Mouse (Mus musculus) activated CD4-positive, CD25-positive, alpha-beta regulatory T cell (primary cell): ENCODE measurements around the gene Ppp1r3g. TPM values are rescaled to one million over a fixed set of nuclear protein-coding genes. Genes with fewer than 3 reads are reported as not detected.

Experiments
- polyA plus RNA-seq, 2 experiments: library from polyadenylated mRNA; unstranded; fragments of 100-300 nt; shearing (Covaris generic); gene quantifications; one replicate each; pipeline ENCODE4 v1.2.1; 2017

Ppp1r3g gene
- polyA plus RNA-seq = not detected

GRCm38 (mm10) chr13:35958539-35958938 lies at the start of gene Ppp1r3g:
Gene Ppp1r3g (plus strand): TSS chr13:35958839.

Other genes with a start within 250 kb of the Ppp1r3g start
- gene Rpp40, start 52.5 kb upstream of the Ppp1r3g start, polyA plus RNA-seq = 10 to 100 TPM in 1 of 2 experiments, 1 to 10 TPM in 1; 6.5 to 12.3 TPM
- 10 to 100 TPM; 34.9 to 36.0 TPM for gene Fars2, start 158.6 kb downstream of the Ppp1r3g start, polyA plus RNA-seq
- gene Lyrm4, start 158.7 kb downstream of the Ppp1r3g start, polyA plus RNA-seq = 1 to 10 TPM; 5.4 to 8.3 TPM